Mouse (Mus musculus) bone marrow, adult 2 months (tissue): Measurements from ENCODE around the gene Cyp51. TPM values are rescaled to one million over a fixed set of nuclear protein-coding genes. Genes with fewer than 3 reads are reported as not detected.

Experiments used
- H3K27ac ChIP-seq: fragments of 200-500 bp; 2 replicates; pipeline ENCODE4 v1.5.1; 2012; ENCODE audit warnings: low read depth, mild to moderate bottlenecking, control low read depth, inconsistent platforms, low read length; ENCODE audit not compliant: control insufficient read depth, poor library complexity, insufficient read depth
- H3K4me1 ChIP-seq: fragments of 200-500 bp; 2 replicates; pipeline ENCODE4 v1.6.1; 2011; ENCODE audit warnings: low read length; ENCODE audit not compliant: control insufficient read depth, insufficient read depth
- H3K4me3 ChIP-seq: fragments of 200-500 bp; replicated peaks from 2 replicates; pipeline ENCODE3; 2011; ENCODE audit warnings: mild to moderate bottlenecking, low read depth, low read length, control low read depth; ENCODE audit not compliant: control insufficient read depth
- CTCF ChIP-seq: fragments of 200-500 bp; IDR thresholded peaks from 2 replicates; pipeline ENCODE4 v1.5.1; 2011; ENCODE audit warnings: low read length, control low read depth; ENCODE audit not compliant: control insufficient read depth, insufficient read depth
- POLR2A ChIP-seq: fragments of 200-500 bp; IDR thresholded peaks from 2 replicates; pipeline ENCODE4 v1.6.1; 2011; ENCODE audit warnings: low read depth, mild to moderate bottlenecking, control low read depth, low read length, borderline replicate concordance; ENCODE audit not compliant: control insufficient read depth
- WGBS: fragments of 180-500 bp; shearing (Covaris S2); methylation state at CpG from one replicate; pipeline ENCODE4 v1.1.7; 2018; 5-methylcytosine and 5-hydroxymethylcytosine counted together
- polyA plus RNA-seq: library from polyadenylated mRNA; stranded (reverse); fragments of >200 nt; gene quantifications from 2 replicates; pipeline ENCODE4 v1.2.4, GENCODE M21; 2011; ENCODE audit warnings: low replicate concordance; ENCODE audit not compliant: missing spikeins, insufficient read depth, insufficient read length

The Cyp51 gene
- polyA plus RNA-seq, 1 experiment: 10.9 TPM

DNA sequence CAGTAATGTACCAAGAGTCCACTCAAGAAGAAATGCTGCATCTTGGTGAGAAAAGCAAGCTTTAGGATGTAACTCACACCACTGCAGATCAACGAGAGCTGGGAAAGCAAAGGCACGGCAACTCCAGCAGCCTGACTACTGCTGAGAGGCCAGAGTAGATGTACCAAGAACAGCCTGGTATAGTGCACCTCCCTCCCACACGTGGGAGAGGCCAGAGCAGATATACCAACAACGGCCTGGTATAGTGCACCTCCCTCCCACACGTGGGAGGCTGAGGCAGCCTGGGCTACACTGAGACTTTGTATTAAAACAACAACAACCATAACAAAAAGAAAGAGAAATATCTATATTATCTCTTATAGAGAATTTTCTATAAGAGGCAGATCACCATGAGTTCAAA lies 16.4 kb downstream of the Cyp51 start:
- TF ChIP-seq CTCF (no peak), POLR2A (no peak)
- no peak overlapping the region for H3K4me3 ChIP-seq
- 79% methylated on average over 5 of the region's 5 CpGs for WGBS
- no peaks in the 10 kb centered on the region for H3K4me1 ChIP-seq
- H3K27ac ChIP-seq: no peak overlapping the region

DNA sequence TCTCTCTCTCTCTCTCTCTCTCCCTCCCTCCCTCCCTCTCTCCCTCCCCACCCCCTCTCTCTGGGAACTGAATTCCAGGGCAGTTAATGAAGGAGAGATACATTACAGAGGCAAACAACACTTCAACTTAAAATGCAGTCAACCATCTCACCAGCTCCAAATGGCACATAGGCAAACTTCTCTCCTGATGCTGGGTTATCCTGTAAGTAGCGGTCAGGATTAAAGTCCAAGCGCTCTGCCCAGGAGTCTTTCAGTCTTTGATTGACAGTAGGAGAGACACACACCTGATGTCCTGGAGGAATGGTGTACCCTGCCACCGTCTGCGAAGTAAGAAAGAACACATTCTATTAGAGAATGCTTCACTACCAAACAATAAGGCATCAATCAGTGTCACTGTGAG lies 18.2 kb downstream of the Cyp51 start:
- no peak overlapping the region for H3K4me3 ChIP-seq
- no peaks in the 10 kb centered on the region for H3K4me1 ChIP-seq
- H3K27ac ChIP-seq: no peak overlapping the region
- 90% methylated on average over 4 of the region's 4 CpGs for WGBS
- TF ChIP-seq CTCF (no peak), POLR2A (no peak)

DNA sequence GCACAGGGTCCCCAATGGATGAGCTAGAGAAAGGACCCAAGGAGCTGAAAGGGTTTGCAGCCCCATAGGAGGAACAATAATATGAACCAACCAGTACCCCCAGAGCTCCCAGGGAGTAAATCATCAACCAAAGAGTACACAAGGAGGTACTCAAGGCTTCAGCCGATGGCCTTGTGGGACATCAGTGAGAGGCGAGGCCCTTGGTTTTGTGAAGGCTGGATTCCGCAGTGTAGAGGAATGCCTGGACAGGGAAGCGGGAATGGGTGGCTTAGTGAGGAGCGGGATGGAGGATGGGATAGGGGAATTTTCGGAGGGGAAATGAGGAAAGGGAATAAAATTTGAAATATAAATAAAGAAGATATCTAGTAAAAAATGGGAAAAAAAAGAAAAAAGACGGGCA lies 19.6 kb downstream of the Cyp51 start:
- no peak for TF ChIP-seq CTCF
- TF ChIP-seq POLR2A: no peak
- 87% methylated on average over 7 of the region's 7 CpGs for WGBS
- Histone ChIP-seq H3K27ac (no peak overlapping the region), H3K4me3 (no peak overlapping the region), H3K4me1 (no peaks in the 10 kb centered on the region)

DNA sequence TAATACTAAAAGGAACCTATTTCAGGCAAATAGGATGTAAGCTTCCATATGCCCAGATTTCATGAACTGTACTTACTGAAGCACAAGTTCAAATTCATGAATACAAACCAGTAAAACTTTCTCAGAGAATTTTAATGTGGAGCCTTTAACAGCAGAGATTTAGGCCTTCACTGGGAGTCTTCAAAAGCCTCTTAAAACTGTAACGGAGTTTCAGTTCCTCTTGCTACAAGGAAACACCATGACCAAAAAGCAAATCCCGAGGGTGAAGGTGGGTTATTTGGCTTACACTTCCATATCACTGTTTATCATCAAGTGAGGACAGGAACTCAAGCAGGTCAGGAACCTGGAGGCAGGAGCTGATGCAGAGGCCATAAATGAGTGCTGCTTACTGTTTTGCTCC lies 23.0 kb downstream of the Cyp51 start:
- no peaks in the 10 kb centered on the region for H3K4me1 ChIP-seq
- 46% methylated on average over 2 of the region's 2 CpGs for WGBS
- TF ChIP-seq POLR2A (no peak), CTCF (no peak)

DNA sequence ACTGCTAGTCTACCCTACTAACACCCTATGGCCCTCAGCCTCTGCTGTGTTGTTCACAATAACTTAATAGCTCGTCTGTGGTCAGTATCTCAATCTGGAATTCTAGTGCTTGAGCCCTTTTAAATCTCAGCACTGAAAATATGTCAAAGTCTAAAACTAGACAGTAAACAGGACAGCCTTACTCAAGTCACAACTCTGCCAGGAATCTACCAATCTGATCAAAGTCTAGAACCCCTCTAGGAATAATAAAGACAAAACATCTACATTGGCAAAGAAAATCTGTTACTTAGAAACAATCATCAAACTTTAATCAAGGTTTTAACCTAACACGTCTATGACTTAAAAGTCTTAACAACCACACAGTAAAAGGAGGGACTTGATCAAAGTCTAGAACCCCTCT lies 23.7 kb downstream of the Cyp51 start:
- no peak overlapping the region for H3K27ac ChIP-seq
- TF ChIP-seq POLR2A (no peak), CTCF (no peak)
- H3K4me3 ChIP-seq: no peak overlapping the region
- 72% methylated on average over 2 of the region's 2 CpGs for WGBS
- no peaks in the 10 kb centered on the region for H3K4me1 ChIP-seq

More for the DNA sequence above, 23.0 kb downstream of the Cyp51 start:
- H3K27ac ChIP-seq: no peak overlapping the region
- H3K4me3 ChIP-seq: no peak overlapping the region

DNA sequence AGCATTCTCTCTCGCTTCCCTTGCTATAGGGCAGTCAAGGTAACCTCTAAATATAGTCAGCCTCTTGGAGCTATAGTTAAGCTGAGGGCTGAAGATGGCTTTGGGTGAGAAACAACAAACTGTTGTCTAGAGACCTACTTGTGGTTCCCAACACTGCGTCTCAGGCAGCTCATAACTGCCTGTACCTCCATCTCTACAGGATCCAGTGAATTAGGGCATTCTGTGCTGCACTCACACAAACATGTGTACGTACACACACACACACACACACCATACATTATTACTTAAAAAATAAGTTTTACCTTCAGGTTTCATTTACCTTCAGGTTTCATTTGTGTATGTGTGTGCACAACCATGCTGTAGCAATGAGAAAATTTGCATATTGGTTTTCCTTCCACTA lies 25.5 kb downstream of the Cyp51 start:
- H3K4me1 ChIP-seq: no peaks in the 10 kb centered on the region
- 82% methylated on average over 3 of the region's 3 CpGs for WGBS
- no peak overlapping the region for H3K27ac ChIP-seq
- TF ChIP-seq POLR2A (no peak), CTCF (no peak)
- no peak overlapping the region for H3K4me3 ChIP-seq

DNA sequence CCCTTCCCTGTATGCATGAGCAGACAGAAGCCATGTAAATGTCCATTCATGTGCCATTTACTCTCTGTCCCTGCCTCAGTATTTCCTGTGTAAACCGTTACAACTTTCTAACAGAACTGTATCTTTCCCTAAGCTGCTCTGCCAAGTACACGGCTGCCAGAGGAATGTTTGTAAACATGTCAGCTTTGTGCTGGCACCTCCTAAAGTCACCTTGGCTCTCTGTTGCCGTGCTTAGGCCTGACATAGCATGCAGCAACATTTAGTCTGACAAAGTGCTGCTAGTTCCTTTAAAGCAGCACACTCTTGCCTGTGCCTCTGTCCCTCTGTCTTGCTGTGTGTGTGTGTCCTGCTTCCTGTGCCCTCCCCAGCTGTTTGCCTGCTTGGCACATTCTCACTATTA lies 37.3 kb downstream of the Cyp51 start:
- TF ChIP-seq POLR2A (no peak), CTCF (no peak)
- Histone ChIP-seq H3K4me3 (no peak overlapping the region), H3K27ac (no peak overlapping the region), H3K4me1 (no peaks in the 10 kb centered on the region)
- 81% methylated on average over 3 of the region's 3 CpGs for WGBS

DNA sequence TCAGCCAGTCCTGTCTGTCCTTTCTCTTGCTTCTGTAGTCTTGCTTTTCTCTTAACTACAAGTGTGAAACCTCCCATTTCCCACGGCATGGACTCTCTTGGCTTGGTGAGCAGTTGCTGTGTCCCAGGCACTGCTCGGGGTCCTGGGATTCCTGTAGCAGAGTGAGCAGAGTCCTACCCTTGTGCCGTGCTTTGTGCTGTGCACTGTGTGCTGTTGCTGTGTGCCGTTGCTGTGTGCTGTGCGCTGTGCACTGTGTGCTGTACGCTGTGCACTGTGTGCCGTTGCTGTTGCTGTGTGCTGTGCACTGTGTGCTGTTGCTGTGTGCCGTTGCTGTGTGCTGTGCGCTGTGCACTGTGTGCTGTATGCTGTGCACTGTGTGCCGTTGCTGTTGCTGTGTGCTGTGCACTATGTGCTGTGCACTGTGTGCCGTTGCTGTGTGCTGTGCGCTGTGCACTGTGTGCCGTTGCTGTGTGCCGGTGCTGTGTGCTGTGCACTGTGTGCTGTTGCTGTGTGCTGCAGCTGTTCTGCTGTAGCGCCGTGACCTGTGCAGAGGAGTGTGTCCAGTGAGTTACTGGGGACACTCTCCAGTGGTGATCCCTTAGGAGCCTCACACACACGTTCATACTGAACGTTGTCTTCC lies 38.0 kb downstream of the Cyp51 start:
- Histone ChIP-seq H3K27ac (no peak overlapping the region), H3K4me3 (no peak overlapping the region), H3K4me1 (no peaks in the 10 kb centered on the region)
- TF ChIP-seq CTCF (no peak), POLR2A (no peak)
- 82% methylated on average over 18 of the region's 18 CpGs for WGBS

DNA sequence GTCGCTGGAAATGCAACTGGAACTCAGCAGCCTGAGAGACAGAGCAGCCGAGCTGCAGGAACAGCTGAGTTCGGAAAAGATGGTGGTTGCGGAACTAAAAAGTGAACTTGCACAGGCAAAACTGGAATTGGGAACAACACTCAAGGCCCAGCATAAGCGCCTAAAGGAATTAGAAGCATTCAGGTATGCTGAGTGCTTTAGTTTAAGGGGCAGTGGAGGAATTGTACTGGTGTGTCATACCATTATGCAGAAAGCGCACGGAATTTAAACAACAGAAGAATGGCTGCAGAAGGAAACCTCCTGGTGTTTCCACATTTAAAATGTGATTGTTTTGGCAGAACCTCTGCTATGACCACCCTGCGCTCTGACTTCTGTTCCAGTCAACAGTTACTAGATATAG lies 44.2 kb downstream of the Cyp51 start:
- Histone ChIP-seq H3K4me1 (no peaks in the 10 kb centered on the region), H3K4me3 (no peak overlapping the region), H3K27ac (no peak overlapping the region)
- WGBS: 88% methylated on average over 8 of the region's 8 CpGs
- TF ChIP-seq CTCF (no peak), POLR2A (no peak)
